ENCODE assay signal across 8 mouse cellular contexts in the genomic region with DNA sequence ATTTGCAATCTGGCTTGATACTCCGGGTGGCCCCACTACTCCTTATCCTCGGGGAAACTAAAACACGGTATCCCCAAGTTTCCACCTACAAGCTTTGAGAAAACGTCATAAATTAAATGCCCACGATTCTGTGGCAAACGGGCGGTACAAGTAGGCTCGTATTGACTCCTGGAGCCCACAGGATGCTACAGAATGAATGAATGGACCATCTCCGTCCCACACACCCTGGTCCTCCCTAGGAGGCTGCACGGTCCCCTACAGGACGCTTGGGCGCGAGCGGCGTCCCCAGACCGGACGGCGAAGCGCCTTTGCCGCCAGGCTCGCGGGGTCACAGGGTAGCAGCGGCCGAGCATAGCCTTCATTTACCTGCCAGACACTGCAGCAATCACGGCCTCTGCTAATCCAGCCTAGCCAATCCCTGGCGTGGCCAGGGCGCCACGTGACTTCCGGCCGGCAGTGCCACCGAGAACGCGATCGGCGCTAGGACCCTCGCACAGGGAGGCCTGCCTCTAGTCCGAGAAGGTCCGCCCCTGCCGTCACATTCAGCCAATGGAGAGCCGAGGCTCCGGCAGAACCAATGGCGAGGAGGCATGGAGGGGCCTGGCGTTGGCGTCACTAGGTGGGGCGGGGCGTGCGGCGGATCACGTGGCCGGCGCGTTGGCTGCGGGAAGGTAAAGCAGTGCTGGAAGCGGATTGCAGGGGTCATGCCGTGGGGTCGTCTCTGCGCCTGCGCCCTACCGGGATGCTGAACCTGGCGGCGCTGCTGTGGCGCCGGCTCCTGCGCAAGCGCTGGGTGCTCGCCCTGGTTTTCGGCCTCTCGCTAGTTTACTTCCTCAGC. TPM values are rescaled to one million over a fixed set of nuclear protein-coding genes. Genes with fewer than 3 reads are reported as not detected.
DNase-seq lines count a peak whose midpoint lies in the region; ATAC-seq lines count a peak whose summit lies in the region.

A gene (minus strand): TSS at position 511 of the 838 bp plus-strand sequence.
A gene (plus strand): TSS at position 622 of the 838 bp plus-strand sequence.

- no peaks in the 10 kb centered on the region for H3K27me3 ChIP-seq in intestine, embryonic 14.5 days (replicated peaks; ENCODE audit: control insufficient read depth, insufficient read depth, low read length)

- H3K9ac ChIP-seq in intestine, embryonic 14.5 days (ENCODE audit: low read length) = peak within 1 kb of the TSS; percentile 73

- ATAC-seq in intestine, embryonic 14.5 days (replicated peaks; ENCODE audit: low FRiP score, low TSS enrichment, low read depth) = peak; percentile 100

- H3K4me1 ChIP-seq in intestine, embryonic 14.5 days (replicated peaks; ENCODE audit: control insufficient read depth, insufficient read depth, low read length) = peaks cover 13% of the 10 kb centered on the region

- H3K36me3 ChIP-seq in intestine, embryonic 14.5 days (ENCODE audit: control insufficient read depth, insufficient read depth, low read length) = peaks cover 8% of the 10 kb centered on the region

- H3K27ac ChIP-seq in intestine, embryonic 14.5 days (ENCODE audit: low read depth) = peak within 1 kb of the TSS; percentile 51; the same call in 1 of the 2 replicates

- peak within 1 kb of the TSS; percentile 80 for H3K4me3 ChIP-seq in intestine, embryonic 14.5 days (ENCODE audit: low read depth, low read length)

- intact Hi-C loops in left cerebral cortex, postnatal 14 days (cut with DNase I) = loop anchor here (2.0 kb wide), 1 partner anchor 74 kb away; no protein-coding TSS in a partner anchor

- peak; percentile 98 for DNase-seq in adrenal gland, adult 18-20 months (ENCODE audit: low spot score in 2 of 2)
- DNase-seq in embryo, embryonic 11 days = peak; percentile 100
- DNase-seq in gastrocnemius, postnatal 25 days = peak; percentile 100
- DNase-seq in intestine, embryonic 14.5 days (ENCODE audit: low spot score) = peak; percentile 99
- DNase-seq in left cerebral cortex, postnatal 14 days (ENCODE audit: low spot score in 2 of 2) = peak; percentile 99 to 100
- peak; percentile 99 for DNase-seq in mesoderm, embryonic 11.5 days (ENCODE audit: low read depth, low spot score)
- DNase-seq in right cerebral cortex, postnatal 36 days (ENCODE audit: low spot score in 2 of 2) = peak; percentile 100
- peak; percentile 100 for DNase-seq in yolk sac, embryonic 10.5 days (ENCODE audit: low spot score)

- H3K9me3 ChIP-seq in intestine, embryonic 14.5 days (ENCODE audit: control insufficient read depth, low read length) = no peaks in the 10 kb centered on the region

- peak within 1 kb of the TSS; percentile 81 for H3K4me2 ChIP-seq in intestine, embryonic 14.5 days (ENCODE audit: low read length)

- WGBS in intestine, embryonic 14.5 days = under 1% methylated on average over 68 of the region's 68 CpGs

RNA-seq across cellular contexts. Expression of the first gene that starts in this region (rescaled TPM):
- total RNA-seq in adrenal gland, adult 18-20 months (2021) = 1 to 10 TPM; 3.1 to 5.3 TPM
- 1 to 10 TPM in 1 of 2 experiments, under 1 TPM in 1; 1.00 to 1.1 TPM for total RNA-seq in gastrocnemius, postnatal 25 days (2021)
- polyA plus RNA-seq in intestine, embryonic 14.5 days (2014; fragmentation: Nextera tagmentation; extraction: Ambion mirVana) = 2.5 and 2.7 TPM in 2 replicates
- total RNA-seq in left cerebral cortex, postnatal 14 days (2021) = 100 to 1,000 TPM; 105 to 109 TPM

RNA-seq across cellular contexts. Expression of the second gene that starts in this region (rescaled TPM):
- total RNA-seq in adrenal gland, adult 18-20 months (2021) = 1 to 10 TPM; 6.3 to 9.0 TPM
- 1 to 10 TPM; 3.8 to 4.1 TPM for total RNA-seq in gastrocnemius, postnatal 25 days (2021)
- 8.5 and 9.2 TPM in 2 replicates for polyA plus RNA-seq in intestine, embryonic 14.5 days (2014; fragmentation: Nextera tagmentation; extraction: Ambion mirVana)
- total RNA-seq in left cerebral cortex, postnatal 14 days (2021) = 10 to 100 TPM; 15.0 to 15.6 TPM

Comparison
In these comparisons a context has a peak if more than half of its experiments do, and no peak if none do; other contexts are left out.
1. Peak in every context shown above with its lines: DNase-seq, ATAC-seq, H3K4me3 ChIP-seq and H3K27ac ChIP-seq.
2. RNA of the first gene that starts in this region (total RNA-seq): 105 to 109 TPM in left cerebral cortex, postnatal 14 days; 3.1 to 5.3 TPM in adrenal gland, adult 18-20 months and 1.00 to 1.1 TPM in gastrocnemius, postnatal 25 days; every median in the first group is over 10 times any median in the second.